9 mouse cellular contexts compared by ENCODE assay signal in genomic region chr3:34691703-34692393, GRCm38 (mm10). TPM values are rescaled to one million over a fixed set of nuclear protein-coding genes. Genes with fewer than 3 reads are reported as not detected.
DNase-seq lines count a peak whose midpoint lies in the region; ATAC-seq and TF ChIP-seq lines count a peak whose summit lies in the region.
"Had no signal": no experiment of that assay in that cellular context is flagged by ENCODE, and none has a peak within 500 bp of the region (broad histone marks: within the 10 kb centered on the region; RNA-seq: fewer than 3 reads in every experiment).

No protein-coding gene starts in this region.

- H3K27me3 ChIP-seq in lung, embryonic 15.5 days = 0 out of 2 replicates have a peak, but pooled peaks cover 6% of the 10 kb centered on the region
- H3K27me3 ChIP-seq in heart, postnatal 0 days (ENCODE audit: control insufficient read depth, insufficient read depth, low read length) = no peaks in the 10 kb centered on the region
- H3K27me3 ChIP-seq in midbrain, embryonic 11.5 days (ENCODE audit: control insufficient read depth, insufficient read depth, low read length) = no peaks in the 10 kb centered on the region

- WGBS in lung, embryonic 15.5 days = 17% methylated on average over 20 of the region's 20 CpGs
- 8% methylated on average over 20 of the region's 20 CpGs for WGBS in heart, postnatal 0 days
- WGBS in midbrain, embryonic 11.5 days = 7% methylated on average over 20 of the region's 20 CpGs

- peak overlapping the region; percentile 18 for H3K4me3 ChIP-seq in lung, embryonic 15.5 days
- H3K4me3 ChIP-seq in heart, postnatal 0 days (ENCODE audit: low read depth, low read length) = peak overlapping the region; percentile 37
- no peak overlapping the region; the same call in 1 of the 2 replicates for H3K4me3 ChIP-seq in midbrain, embryonic 11.5 days (ENCODE audit: low read depth, low read length)
- H3K4me3 ChIP-seq: myocyte had no signal

- peak; percentile 8 for DNase-seq in cerebellum, adult 9-11 months
- no peak for DNase-seq in lung, postnatal 4 days
- DNase-seq in heart, postnatal 0 days (ENCODE audit: low spot score) = peak; percentile 28
- DNase-seq in midbrain, embryonic 11.5 days (ENCODE audit: low spot score, missing footprints) = peak; percentile 95
- no peak for DNase-seq in yolk sac, embryonic 10.5 days (ENCODE audit: low spot score)
- DNase-seq in ovary, adult 18-20 months (ENCODE audit: low spot score) = no peak

- H3K4me2 ChIP-seq in lung, embryonic 15.5 days = peak overlapping the region; percentile 58
- peak overlapping the region; percentile 75 for H3K4me2 ChIP-seq in heart, postnatal 0 days (ENCODE audit: low read depth, low read length)
- H3K4me2 ChIP-seq in midbrain, embryonic 11.5 days = peak overlapping the region; percentile 36

- TF ChIP-seq CTCF in heart, postnatal 0 days (IDR thresholded peaks at IDR 0.05; ENCODE audit: low read depth) = no peak

- H3K9me3 ChIP-seq in lung, embryonic 15.5 days = no peaks in the 10 kb centered on the region
- no peaks in the 10 kb centered on the region for H3K9me3 ChIP-seq in heart, postnatal 0 days (replicated peaks; ENCODE audit: control insufficient read depth, low read length)
- no peaks in the 10 kb centered on the region for H3K9me3 ChIP-seq in midbrain, embryonic 11.5 days (ENCODE audit: control insufficient read depth, low read length)

- no peak overlapping the region for H3K27ac ChIP-seq in lung, embryonic 15.5 days
- no peak overlapping the region for H3K27ac ChIP-seq in heart, postnatal 0 days (ENCODE audit: low read depth)
- no peak overlapping the region; the same call in 1 of the 2 replicates for H3K27ac ChIP-seq in midbrain, embryonic 11.5 days (ENCODE audit: low read depth, low read length)

- H3K4me1 ChIP-seq in lung, embryonic 15.5 days = peaks cover 5% of the 10 kb centered on the region; the same call in 1 of the 2 replicates
- H3K4me1 ChIP-seq in heart, postnatal 0 days (ENCODE audit: control insufficient read depth, insufficient read depth) = peaks cover 9% of the 10 kb centered on the region; the same call in 1 of the 2 replicates
- H3K4me1 ChIP-seq in midbrain, embryonic 11.5 days (ENCODE audit: control insufficient read depth, insufficient read depth, low read length) = peaks cover 8% of the 10 kb centered on the region

- no peak overlapping the region for H3K9ac ChIP-seq in lung, embryonic 15.5 days
- peak overlapping the region; percentile 37; the same call in 1 of the 2 replicates for H3K9ac ChIP-seq in heart, postnatal 0 days (replicated peaks; ENCODE audit: low read depth, low read length)
- peak overlapping the region; percentile 62 for H3K9ac ChIP-seq in midbrain, embryonic 11.5 days (ENCODE audit: low read length)

- no peak for ATAC-seq in cerebellum, adult (ENCODE audit: insufficient number of reproducible peaks, low FRiP score, low TSS enrichment)
- ATAC-seq in lung, embryonic 15.5 days (ENCODE audit: borderline replicate concordance, extremely low read depth, low FRiP score, low TSS enrichment) = no peak
- ATAC-seq in heart, postnatal 0 days (ENCODE audit: insufficient read depth, low read depth) = peak; percentile 49; the same call in 1 of the 2 replicates
- ATAC-seq in midbrain, embryonic 11.5 days (ENCODE audit: low FRiP score) = peak; percentile 92

- H3K36me3 ChIP-seq in lung, embryonic 15.5 days = no peaks in the 10 kb centered on the region
- no peaks in the 10 kb centered on the region for H3K36me3 ChIP-seq in heart, postnatal 0 days (replicated peaks; ENCODE audit: control insufficient read depth, insufficient read depth, low read length)
- H3K36me3 ChIP-seq in midbrain, embryonic 11.5 days (ENCODE audit: control insufficient read depth, insufficient read depth, low read length) = no peaks in the 10 kb centered on the region

- TF ChIP-seq EP300 in heart, postnatal 0 days (IDR thresholded peaks at IDR 0.05; ENCODE audit: low read depth) = no peak

RNA-seq across cellular contexts. Expression of gene Sox2, which starts 41.6 kb away (rescaled TPM):
- polyA plus RNA-seq in lung, embryonic 15.5 days (2015; fragmentation: Nextera tagmentation; extraction: Ambion mirVana) = 4.1 and 5.3 TPM in 2 replicates
- total RNA-seq in heart, postnatal 0 days (2014; rRNA removed; ENCODE audit: low replicate concordance) = 1.1 TPM in 1 of 2 replicates, not detected in the other
- 0.11 TPM in 1 of 2 replicates, not detected in the other for polyA plus RNA-seq in heart, postnatal 0 days (2015; fragmentation: Nextera tagmentation; extraction: Ambion mirVana)
- 48.7 and 49.5 TPM in 2 replicates for polyA plus RNA-seq in midbrain, embryonic 11.5 days (2014; fragmentation: Nextera tagmentation; extraction: Ambion mirVana)
- polyA plus RNA-seq: myocyte had no signal

Comparison
In these comparisons a context has a peak if more than half of its experiments do, and no peak if none do; other contexts are left out.
1. DNase-seq: peak in cerebellum, adult 9-11 months (single experiment), heart, postnatal 0 days (single experiment) and midbrain, embryonic 11.5 days (single experiment); none in lung, postnatal 4 days (0 of 2), yolk sac, embryonic 10.5 days (single experiment) and ovary, adult 18-20 months (single experiment).
2. ATAC-seq: peak in heart, postnatal 0 days (single experiment) and midbrain, embryonic 11.5 days (single experiment); none in cerebellum, adult (single experiment) and lung, embryonic 15.5 days (single experiment).
3. Peak in every context shown above with its lines, with median percentiles within 50 percentile points of each other: H3K4me2 ChIP-seq.